Mouse (Mus musculus): ENCODE results near the gene Hist1h3d.
"Not testable (repeated sequence)": the region's sequence is repeated elsewhere in the genome, so short reads cannot be mapped to it uniquely, and the experiment has no call there.

Hist1h3d gene

GRCm38 (mm10) chr13:23564482-23564881 lies 11.1 kb upstream of the Hist1h3d start:
- DNase-seq (ENCODE audit: low read depth, low spot score) = no peak

- not testable (repeated sequence) for DNase-seq (ENCODE audit: low read depth, low spot score)
These were observed 5.1 kb upstream of the Hist1h3d start for GRCm38 (mm10) chr13:23570261-23571021.

GRCm38 (mm10) chr13:23571022-23571503 lies 4.5 kb upstream of the Hist1h3d start, which contains the start of the genes Hist1h2ae and Hist1h2bg:
Gene Hist1h2ae, minus strand, starts transcription at chr13:23571220.
Gene Hist1h2bg, plus strand, starts transcription at chr13:23571396.
- peak; percentile 73 for DNase-seq (ENCODE audit: low read depth, low spot score)

GRCm38 (mm10) chr13:23571504-23572217 lies 3.9 kb upstream of the Hist1h3d start:
- DNase-seq (ENCODE audit: low read depth, low spot score) = not testable (repeated sequence)

- DNase-seq (ENCODE audit: low read depth, low spot score) = no peak
These were observed 3.1 kb upstream of the Hist1h3d start for GRCm38 (mm10) chr13:23572218-23573033.

- not testable (repeated sequence) for DNase-seq (ENCODE audit: low read depth, low spot score)
These were observed 2.3 kb upstream of the Hist1h3d start for GRCm38 (mm10) chr13:23573034-23573897.

- peak; percentile 94 for DNase-seq (ENCODE audit: low read depth, low spot score)
These were observed 1.6 kb upstream of the Hist1h3d start, which contains the start of the genes Hist1h2bf and Hist1h2ad for GRCm38 (mm10) chr13:23573898-23574524. Gene Hist1h2bf, minus strand, starts transcription at chr13:23574196. Gene Hist1h2ad, plus strand, starts transcription at chr13:23574381.

GRCm38 (mm10) chr13:23574546-23575170 lies 905 bp upstream of the Hist1h3d start:
- DNase-seq (ENCODE audit: low read depth, low spot score) = not testable (repeated sequence)

GRCm38 (mm10) chr13:23575864-23576313 lies 326 bp downstream of the Hist1h3d start:
- not testable (repeated sequence) for DNase-seq (ENCODE audit: low read depth, low spot score)

- no peak for DNase-seq (ENCODE audit: low read depth, low spot score)
These were observed 853 bp downstream of the Hist1h3d start for GRCm38 (mm10) chr13:23576351-23576881.

- no peak for DNase-seq (ENCODE audit: low read depth, low spot score)
These were observed 1.5 kb downstream of the Hist1h3d start for GRCm38 (mm10) chr13:23576906-23577639.

GRCm38 (mm10) chr13:23577835-23578234 lies 2.3 kb downstream of the Hist1h3d start:
- DNase-seq (ENCODE audit: low read depth, low spot score) = no peak

- DNase-seq (ENCODE audit: low read depth, low spot score) = peak; percentile 94
These were observed 6.0 kb downstream of the Hist1h3d start, which contains the start of gene Hist1h4d for GRCm38 (mm10) chr13:23581408-23582218. Gene Hist1h4d, plus strand, starts transcription at chr13:23581598.

GRCm38 (mm10) chr13:23582219-23583056 lies 6.9 kb downstream of the Hist1h3d start:
- DNase-seq (ENCODE audit: low read depth, low spot score) = no peak

- DNase-seq (ENCODE audit: low read depth, low spot score) = no peak
These were observed 8.0 kb downstream of the Hist1h3d start for GRCm38 (mm10) chr13:23583387-23584068.

GRCm38 (mm10) chr13:23584331-23584730 lies 8.8 kb downstream of the Hist1h3d start:
- no peak for DNase-seq (ENCODE audit: low read depth, low spot score)
